Mouse (Mus musculus): ENCODE measurements around the gene Dnal4. TPM values are rescaled to one million over a fixed set of nuclear protein-coding genes. Genes with fewer than 3 reads are reported as not detected.

Dnal4 gene
- polyA plus RNA-seq, 1 experiment from 2014 or later: 89.5 TPM

- WGBS: 95% methylated on average over 5 of the region's 5 CpGs
- Histone ChIP-seq H3K9me3 (ENCODE audit: control insufficient read depth, low read length) (no peaks in the 10 kb centered on the region), H3K9ac (replicated peaks; ENCODE audit: low read depth, low read length) (no peak overlapping the region), H3K36me3 (ENCODE audit: control insufficient read depth, insufficient read depth) (no peaks in the 10 kb centered on the region), H3K4me1 (replicated peaks; ENCODE audit: control insufficient read depth, insufficient read depth, low read length) (peaks cover 11% of the 10 kb centered on the region), H3K27ac (ENCODE audit: low read length) (no peak overlapping the region), H3K4me3 (replicated peaks; ENCODE audit: low read length) (no peak overlapping the region), H3K4me2 (ENCODE audit: low read length) (no peak overlapping the region), H3K27me3 (replicated peaks; ENCODE audit: control insufficient read depth, insufficient read depth, low read length) (no peaks in the 10 kb centered on the region)
- ATAC-seq: no peak
Measured at GRCm38 (mm10) chr15:79745883-79746282, 31.8 kb downstream of the Dnal4 start.

GRCm38 (mm10) chr15:79745312-79745711 is 32.3 kb downstream of the Dnal4 start:
- 84% methylated on average over 10 of the region's 10 CpGs for WGBS
- H3K36me3 ChIP-seq (ENCODE audit: control insufficient read depth, insufficient read depth): no peaks in the 10 kb centered on the region
- no peaks in the 10 kb centered on the region for H3K27me3 ChIP-seq (replicated peaks; ENCODE audit: control insufficient read depth, insufficient read depth, low read length)
- no peak overlapping the region for H3K4me3 ChIP-seq (replicated peaks; ENCODE audit: low read length)
- no peak overlapping the region for H3K9ac ChIP-seq (replicated peaks; ENCODE audit: low read depth, low read length)
- no peak overlapping the region for H3K4me2 ChIP-seq (ENCODE audit: low read length)
- ATAC-seq: no peak
- H3K9me3 ChIP-seq (ENCODE audit: control insufficient read depth, low read length): no peaks in the 10 kb centered on the region
- H3K27ac ChIP-seq (ENCODE audit: low read length): no peak overlapping the region
- H3K4me1 ChIP-seq (replicated peaks; ENCODE audit: control insufficient read depth, insufficient read depth, low read length): peaks cover 16% of the 10 kb centered on the region

- Histone ChIP-seq H3K9ac (replicated peaks; ENCODE audit: low read depth, low read length) (no peak overlapping the region), H3K4me3 (replicated peaks; ENCODE audit: low read length) (no peak overlapping the region), H3K9me3 (ENCODE audit: control insufficient read depth, low read length) (no peaks in the 10 kb centered on the region), H3K4me1 (replicated peaks; ENCODE audit: control insufficient read depth, insufficient read depth, low read length) (peaks cover 22% of the 10 kb centered on the region), H3K4me2 (ENCODE audit: low read length) (no peak overlapping the region), H3K27me3 (replicated peaks; ENCODE audit: control insufficient read depth, insufficient read depth, low read length) (no peaks in the 10 kb centered on the region), H3K36me3 (ENCODE audit: control insufficient read depth, insufficient read depth) (no peaks in the 10 kb centered on the region), H3K27ac (ENCODE audit: low read length) (no peak overlapping the region)
- ATAC-seq: no peak
- 86% methylated on average over 8 of the region's 8 CpGs for WGBS
Measured at GRCm38 (mm10) chr15:79744742-79745141, 32.9 kb downstream of the Dnal4 start.

- H3K4me1 ChIP-seq (replicated peaks; ENCODE audit: control insufficient read depth, insufficient read depth, low read length): peaks cover 25% of the 10 kb centered on the region
- no peak overlapping the region for H3K9ac ChIP-seq (replicated peaks; ENCODE audit: low read depth, low read length)
- 94% methylated on average over 11 of the region's 11 CpGs for WGBS
- no peak overlapping the region for H3K4me3 ChIP-seq (replicated peaks; ENCODE audit: low read length)
- H3K27ac ChIP-seq (ENCODE audit: low read length): no peak overlapping the region
- H3K4me2 ChIP-seq (ENCODE audit: low read length): no peak overlapping the region
- H3K27me3 ChIP-seq (replicated peaks; ENCODE audit: control insufficient read depth, insufficient read depth, low read length): no peaks in the 10 kb centered on the region
- 0 out of 2 replicates have a peak, but pooled peaks cover 2% of the 10 kb centered on the region for H3K36me3 ChIP-seq (ENCODE audit: control insufficient read depth, insufficient read depth)
- no peak for ATAC-seq
- no peaks in the 10 kb centered on the region for H3K9me3 ChIP-seq (ENCODE audit: control insufficient read depth, low read length)
Measured at GRCm38 (mm10) chr15:79744001-79744400, 33.6 kb downstream of the Dnal4 start.

GRCm38 (mm10) chr15:79742706-79743023 is 35.0 kb downstream of the Dnal4 start:
- ATAC-seq: no peak; the same call in 1 of the 2 replicates
- Histone ChIP-seq H3K9me3 (ENCODE audit: control insufficient read depth, low read length) (no peaks in the 10 kb centered on the region), H3K27ac (ENCODE audit: low read length) (peak overlapping the region; percentile 24), H3K4me2 (ENCODE audit: low read length) (peak overlapping the region; percentile 76), H3K4me3 (replicated peaks; ENCODE audit: low read length) (peak overlapping the region; percentile 71), H3K36me3 (ENCODE audit: control insufficient read depth, insufficient read depth) (peaks cover 6% of the 10 kb centered on the region), H3K27me3 (replicated peaks; ENCODE audit: control insufficient read depth, insufficient read depth, low read length) (no peaks in the 10 kb centered on the region), H3K4me1 (replicated peaks; ENCODE audit: control insufficient read depth, insufficient read depth, low read length) (peaks cover 27% of the 10 kb centered on the region), H3K9ac (replicated peaks; ENCODE audit: low read depth, low read length) (peak overlapping the region; percentile 81)
- under 1% methylated on average over 23 of the region's 23 CpGs for WGBS

GRCm38 (mm10) chr15:79741921-79742705 is 35.5 kb downstream of the Dnal4 start, which contains the start of gene Sun2:
Gene Sun2, minus strand, starts transcription at chr15:79742536.
- no peaks in the 10 kb centered on the region for H3K9me3 ChIP-seq (ENCODE audit: control insufficient read depth, low read length)
- H3K4me1 ChIP-seq (replicated peaks; ENCODE audit: control insufficient read depth, insufficient read depth, low read length): peaks cover 27% of the 10 kb centered on the region
- peak within 1 kb of the TSS; percentile 59 for H3K27ac ChIP-seq (ENCODE audit: low read length)
- peak; percentile 97 for ATAC-seq
- H3K4me3 ChIP-seq (replicated peaks; ENCODE audit: low read length): peak within 1 kb of the TSS; percentile 71
- H3K4me2 ChIP-seq (ENCODE audit: low read length): peak within 1 kb of the TSS; percentile 76
- H3K27me3 ChIP-seq (replicated peaks; ENCODE audit: control insufficient read depth, insufficient read depth, low read length): no peaks in the 10 kb centered on the region
- under 1% methylated on average over 91 of the region's 93 CpGs for WGBS
- H3K9ac ChIP-seq (replicated peaks; ENCODE audit: low read depth, low read length): peak within 1 kb of the TSS; percentile 81
- peaks cover 11% of the 10 kb centered on the region for H3K36me3 ChIP-seq (ENCODE audit: control insufficient read depth, insufficient read depth)

GRCm38 (mm10) chr15:79741173-79741858 is 36.3 kb downstream of the Dnal4 start:
- no peak for ATAC-seq
- H3K27ac ChIP-seq (ENCODE audit: low read length): no peak overlapping the region
- no peaks in the 10 kb centered on the region for H3K27me3 ChIP-seq (replicated peaks; ENCODE audit: control insufficient read depth, insufficient read depth, low read length)
- peak overlapping the region; percentile 71 for H3K4me3 ChIP-seq (replicated peaks; ENCODE audit: low read length)
- WGBS: 26% methylated on average over 14 of the region's 14 CpGs
- peak overlapping the region; percentile 81 for H3K9ac ChIP-seq (replicated peaks; ENCODE audit: low read depth, low read length)
- no peaks in the 10 kb centered on the region for H3K9me3 ChIP-seq (ENCODE audit: control insufficient read depth, low read length)
- H3K4me1 ChIP-seq (replicated peaks; ENCODE audit: control insufficient read depth, insufficient read depth, low read length): peaks cover 27% of the 10 kb centered on the region
- peaks cover 19% of the 10 kb centered on the region for H3K36me3 ChIP-seq (ENCODE audit: control insufficient read depth, insufficient read depth)
- H3K4me2 ChIP-seq (ENCODE audit: low read length): peak overlapping the region; percentile 76

GRCm38 (mm10) chr15:79740739-79741138 is 36.9 kb downstream of the Dnal4 start:
- Histone ChIP-seq H3K9me3 (ENCODE audit: control insufficient read depth, low read length) (no peaks in the 10 kb centered on the region), H3K4me2 (ENCODE audit: low read length) (peak overlapping the region; percentile 76), H3K27ac (ENCODE audit: low read length) (no peak overlapping the region), H3K36me3 (ENCODE audit: control insufficient read depth, insufficient read depth) (peaks cover 19% of the 10 kb centered on the region), H3K27me3 (replicated peaks; ENCODE audit: control insufficient read depth, insufficient read depth, low read length) (no peaks in the 10 kb centered on the region), H3K9ac (replicated peaks; ENCODE audit: low read depth, low read length) (no peak overlapping the region), H3K4me3 (replicated peaks; ENCODE audit: low read length) (peak overlapping the region; percentile 71), H3K4me1 (replicated peaks; ENCODE audit: control insufficient read depth, insufficient read depth, low read length) (peaks cover 27% of the 10 kb centered on the region)
- no peak for ATAC-seq
- 87% methylated on average over 3 of the region's 3 CpGs for WGBS

GRCm38 (mm10) chr15:79734311-79734710 is 43.3 kb downstream of the Dnal4 start:
- Histone ChIP-seq H3K4me3 (replicated peaks; ENCODE audit: low read length) (no peak overlapping the region), H3K4me1 (replicated peaks; ENCODE audit: control insufficient read depth, insufficient read depth, low read length) (peaks cover 2% of the 10 kb centered on the region; the same call in 1 of the 2 replicates), H3K4me2 (ENCODE audit: low read length) (no peak overlapping the region), H3K9ac (replicated peaks; ENCODE audit: low read depth, low read length) (no peak overlapping the region), H3K27me3 (replicated peaks; ENCODE audit: control insufficient read depth, insufficient read depth, low read length) (no peaks in the 10 kb centered on the region), H3K27ac (ENCODE audit: low read length) (no peak overlapping the region), H3K9me3 (ENCODE audit: control insufficient read depth, low read length) (no peaks in the 10 kb centered on the region), H3K36me3 (ENCODE audit: control insufficient read depth, insufficient read depth) (peaks cover 54% of the 10 kb centered on the region)
- no peak for ATAC-seq
- WGBS: 91% methylated on average over 8 of the region's 8 CpGs
